Mouse (Mus musculus) cerebellum, adult 8-10 months (tissue): Measurements from ENCODE around the gene Gmeb2.

Source experiments
- DNase-seq: peaks from one replicate; pipeline ENCODE4 v3.0.0; 2022

The Gmeb2 gene

GRCm38 (mm10) chr2:181287958-181288350 lies at the start of gene Gmeb2:
Gene Gmeb2 (minus strand): TSS chr2:181288035.
- DNase-seq: peak; percentile 92

GRCm38 (mm10) chr2:181334023-181334422 lies 46.2 kb upstream of the Gmeb2 start:
- DNase-seq: peak; percentile 69

- DNase-seq: no peak
Observed at GRCm38 (mm10) chr2:181332542-181332941, 44.7 kb upstream of the Gmeb2 start.

GRCm38 (mm10) chr2:181326098-181326497 lies 38.3 kb upstream of the Gmeb2 start:
- DNase-seq: no peak

GRCm38 (mm10) chr2:181322136-181322535 lies 34.3 kb upstream of the Gmeb2 start:
- no peak for DNase-seq

- no peak for DNase-seq
Observed at GRCm38 (mm10) chr2:181320103-181320499, 32.3 kb upstream of the Gmeb2 start.

GRCm38 (mm10) chr2:181319248-181320102 lies 31.6 kb upstream of the Gmeb2 start, which contains the start of gene Rtel1:
Gene Rtel1 (plus strand): TSS chr2:181319739.
- peak; percentile 82 for DNase-seq

GRCm38 (mm10) chr2:181314080-181314810 lies 26.4 kb upstream of the Gmeb2 start, which contains the start of gene Stmn3:
Gene Stmn3 (minus strand): TSS chr2:181314500.
- DNase-seq: peak; percentile 80

GRCm38 (mm10) chr2:181313344-181314079 lies 25.7 kb upstream of the Gmeb2 start:
- no peak for DNase-seq

- DNase-seq: no peak
Observed at GRCm38 (mm10) chr2:181313006-181313343, 25.1 kb upstream of the Gmeb2 start.

GRCm38 (mm10) chr2:181312435-181312834 lies 24.6 kb upstream of the Gmeb2 start:
- no peak for DNase-seq

- peak; percentile 46 for DNase-seq
Observed at GRCm38 (mm10) chr2:181307144-181307804, 19.4 kb upstream of the Gmeb2 start.

GRCm38 (mm10) chr2:181304944-181305343 lies 17.1 kb upstream of the Gmeb2 start:
- DNase-seq: no peak

- no peak for DNase-seq
Observed at GRCm38 (mm10) chr2:181302041-181302440, 14.2 kb upstream of the Gmeb2 start.

- DNase-seq: no peak
Observed at GRCm38 (mm10) chr2:181290937-181291336, 3.1 kb upstream of the Gmeb2 start.

- DNase-seq: no peak
Observed at GRCm38 (mm10) chr2:181288691-181289090, 856 bp upstream of the Gmeb2 start.

- peak; percentile 85 for DNase-seq
Observed at GRCm38 (mm10) chr2:181287338-181287957, 387 bp downstream of the Gmeb2 start.

GRCm38 (mm10) chr2:181286629-181287337 lies 1.1 kb downstream of the Gmeb2 start:
- DNase-seq: no peak

- DNase-seq: no peak
Observed at GRCm38 (mm10) chr2:181279968-181280367, 7.9 kb downstream of the Gmeb2 start.

- DNase-seq: no peak
Observed at GRCm38 (mm10) chr2:181277866-181278265, 10.0 kb downstream of the Gmeb2 start.

GRCm38 (mm10) chr2:181276766-181277165 lies 11.1 kb downstream of the Gmeb2 start:
- no peak for DNase-seq

- DNase-seq: no peak
Observed at GRCm38 (mm10) chr2:181274639-181275038, 13.2 kb downstream of the Gmeb2 start.
